Mouse (Mus musculus) myocyte (in vitro differentiated cells): ENCODE measurements around the gene D6Ertd527e.

ENCODE experiments used
- CEBPB ChIP-seq: IDR thresholded peaks from 2 replicates; pipeline ENCODE4 v1.6.1; 2011; ENCODE audit warnings: mild to moderate bottlenecking, moderate library complexity; ENCODE audit not compliant: poor library complexity, insufficient read depth, severe bottlenecking
- MAX ChIP-seq: IDR thresholded peaks from one replicate; pipeline ENCODE4 v1.6.1; 2011; ENCODE audit warnings: low read depth, mild to moderate bottlenecking, control low read depth
- POLR2A ChIP-seq: IDR thresholded peaks from one replicate; pipeline ENCODE4 v1.6.1; 2011; ENCODE audit warnings: low read depth, mild to moderate bottlenecking, control low read depth, moderate library complexity; ENCODE audit not compliant: insufficient read length
- POLR2AphosphoS2 ChIP-seq: IDR thresholded peaks from one replicate; pipeline ENCODE4 v1.6.1; 2011; ENCODE audit warnings: low read depth, control low read depth; ENCODE audit not compliant: insufficient read length
- TCF12 ChIP-seq: IDR thresholded peaks from one replicate; pipeline ENCODE4 v1.6.1; 2011; ENCODE audit warnings: mild to moderate bottlenecking, control low read depth; ENCODE audit not compliant: poor library complexity, insufficient read depth, severe bottlenecking

- TF ChIP-seq TCF12 (no peak), MAX (no peak), POLR2A (no peak), CEBPB (no peak), POLR2AphosphoS2 (no peak)
Observed at GRCm38 (mm10) chr6:87088356-87088755, 16.2 kb upstream of the D6Ertd527e start.
